Mouse (Mus musculus) ES-Bruce4 (cell line): ENCODE results near the gene Scgb1a1. TPM values are rescaled to one million over a fixed set of nuclear protein-coding genes. Genes with fewer than 3 reads are reported as not detected.
"Not testable (repeated sequence)": the region's sequence is repeated elsewhere in the genome, so short reads cannot be mapped to it uniquely, and the experiment has no call there.

ENCODE experiments used
- H3K27ac ChIP-seq: 2 replicates; pipeline ENCODE4 v1.5.1; 2012; ENCODE audit warnings: low read length, inconsistent platforms; ENCODE audit not compliant: insufficient read depth
- H3K27me3 ChIP-seq: 2 replicates; pipeline ENCODE4 v1.6.1; 2012; ENCODE audit warnings: mild to moderate bottlenecking, low read length, inconsistent platforms; ENCODE audit not compliant: control insufficient read depth, poor library complexity, insufficient read depth, severe bottlenecking
- H3K36me3 ChIP-seq: 2 replicates; pipeline ENCODE4 v1.6.1; 2012; ENCODE audit warnings: inconsistent platforms, mild to moderate bottlenecking, low read length, moderate library complexity; ENCODE audit not compliant: control insufficient read depth, poor library complexity, insufficient read depth, severe bottlenecking
- H3K4me1 ChIP-seq: one replicate; pipeline ENCODE4 v1.8.1; 2011; ENCODE audit warnings: low read length; ENCODE audit not compliant: control insufficient read depth, insufficient read depth
- H3K4me3 ChIP-seq: 2 replicates; pipeline ENCODE4 v1.5.1; 2011; ENCODE audit warnings: low read depth, mild to moderate bottlenecking, low read length
- H3K9ac ChIP-seq: 2 replicates; pipeline ENCODE4 v1.6.1; 2012; ENCODE audit warnings: low read depth, mild to moderate bottlenecking, inconsistent platforms; ENCODE audit not compliant: poor library complexity, severe bottlenecking
- H3K9me3 ChIP-seq: replicated peaks from 2 replicates; pipeline ENCODE4 v1.6.1; 2012; ENCODE audit warnings: mild to moderate bottlenecking, low read length, inconsistent platforms; ENCODE audit not compliant: control insufficient read depth, poor library complexity, insufficient read depth, severe bottlenecking
- CTCF ChIP-seq: IDR thresholded peaks from one replicate; pipeline ENCODE4 v1.8.1; 2011; ENCODE audit warnings: low read depth, low read length
- EP300 ChIP-seq: IDR thresholded peaks from 2 replicates; pipeline ENCODE4 v1.6.1; 2011; ENCODE audit warnings: low read depth, low read length; ENCODE audit not compliant: insufficient read depth
- POLR2A ChIP-seq: IDR thresholded peaks from one replicate; pipeline ENCODE4 v1.8.1; 2011; ENCODE audit warnings: low read length; ENCODE audit not compliant: insufficient read depth
- polyA plus RNA-seq: library from polyadenylated mRNA; stranded (reverse); fragments of >200 nt; gene quantifications from 2 replicates; pipeline ENCODE4 v1.2.4, GENCODE M21; 2011; ENCODE audit warnings: low read depth; ENCODE audit not compliant: missing spikeins, insufficient read depth, insufficient read length

Gene Scgb1a1
- polyA plus RNA-seq, 1 experiment = not detected

- no peak for TF ChIP-seq POLR2A
- TF ChIP-seq EP300 = no peak
- no peak for TF ChIP-seq CTCF
- H3K9me3 ChIP-seq = no peaks in the 10 kb centered on the region
- H3K4me3 ChIP-seq = no peak overlapping the region
- no peak overlapping the region for H3K27ac ChIP-seq
- no peaks in the 10 kb centered on the region for H3K36me3 ChIP-seq
- H3K27me3 ChIP-seq = no peaks in the 10 kb centered on the region
- H3K9ac ChIP-seq = no peak overlapping the region
- no peaks in the 10 kb centered on the region for H3K4me1 ChIP-seq
Observed at GRCm38 (mm10) chr19:9055703-9056355, 31.9 kb downstream of the Scgb1a1 start.

GRCm38 (mm10) chr19:9055153-9055552 is 32.6 kb downstream of the Scgb1a1 start:
- Histone ChIP-seq H3K36me3 (no peaks in the 10 kb centered on the region), H3K4me3 (no peak overlapping the region), H3K9me3 (no peaks in the 10 kb centered on the region), H3K9ac (no peak overlapping the region), H3K4me1 (no peaks in the 10 kb centered on the region), H3K27me3 (no peaks in the 10 kb centered on the region), H3K27ac (no peak overlapping the region)
- TF ChIP-seq EP300 (no peak), CTCF (no peak), POLR2A (no peak)

- no peaks in the 10 kb centered on the region for H3K4me1 ChIP-seq
- TF ChIP-seq EP300 = no peak
- no peak overlapping the region for H3K27ac ChIP-seq
- no peak overlapping the region for H3K4me3 ChIP-seq
- no peaks in the 10 kb centered on the region; the same call in 1 of the 2 replicates for H3K9me3 ChIP-seq
- H3K27me3 ChIP-seq = no peaks in the 10 kb centered on the region
- H3K36me3 ChIP-seq = no peaks in the 10 kb centered on the region
- H3K9ac ChIP-seq = no peak overlapping the region
Observed at GRCm38 (mm10) chr19:9052803-9053431, 34.8 kb downstream of the Scgb1a1 start.

GRCm38 (mm10) chr19:9051985-9052384 is 35.8 kb downstream of the Scgb1a1 start:
- H3K36me3 ChIP-seq = not testable (repeated sequence)

GRCm38 (mm10) chr19:9050294-9051229 is 37.2 kb downstream of the Scgb1a1 start:
- Histone ChIP-seq H3K9me3 (no peaks in the 10 kb centered on the region; the same call in 1 of the 2 replicates), H3K27ac (no peak overlapping the region), H3K9ac (no peak overlapping the region), H3K36me3 (no peaks in the 10 kb centered on the region), H3K4me3 (no peak overlapping the region), H3K4me1 (peaks cover 2% of the 10 kb centered on the region), H3K27me3 (no peaks in the 10 kb centered on the region)
- TF ChIP-seq POLR2A (no peak), EP300 (no peak), CTCF (no peak)

More at GRCm38 (mm10) chr19:9051985-9052384, 35.8 kb downstream of the Scgb1a1 start:
- not testable (repeated sequence) for H3K9me3 ChIP-seq, H3K9ac ChIP-seq, H3K27ac ChIP-seq, H3K4me3 ChIP-seq, H3K27me3 ChIP-seq, H3K4me1 ChIP-seq
